Mouse (Mus musculus) brain, embryonic 14.5 days (tissue): ENCODE results near the gene Aldh8a1.

ENCODE experiments used
- CTCF ChIP-seq: fragments of 200-500 bp; IDR thresholded peaks from 2 replicates; pipeline ENCODE4 v1.5.1; 2012; ENCODE audit warnings: inconsistent platforms, mild to moderate bottlenecking, moderate library complexity, borderline replicate concordance; ENCODE audit not compliant: insufficient read depth, insufficient read length; ENCODE audit errors: extremely low read depth
- POLR2A ChIP-seq: fragments of 200-500 bp; IDR thresholded peaks from 2 replicates; pipeline ENCODE4 v1.6.1; 2012; ENCODE audit warnings: mild to moderate bottlenecking, inconsistent platforms, borderline replicate concordance; ENCODE audit not compliant: poor library complexity, insufficient read depth, insufficient read length, severe bottlenecking; ENCODE audit errors: extremely low read depth

DNA sequence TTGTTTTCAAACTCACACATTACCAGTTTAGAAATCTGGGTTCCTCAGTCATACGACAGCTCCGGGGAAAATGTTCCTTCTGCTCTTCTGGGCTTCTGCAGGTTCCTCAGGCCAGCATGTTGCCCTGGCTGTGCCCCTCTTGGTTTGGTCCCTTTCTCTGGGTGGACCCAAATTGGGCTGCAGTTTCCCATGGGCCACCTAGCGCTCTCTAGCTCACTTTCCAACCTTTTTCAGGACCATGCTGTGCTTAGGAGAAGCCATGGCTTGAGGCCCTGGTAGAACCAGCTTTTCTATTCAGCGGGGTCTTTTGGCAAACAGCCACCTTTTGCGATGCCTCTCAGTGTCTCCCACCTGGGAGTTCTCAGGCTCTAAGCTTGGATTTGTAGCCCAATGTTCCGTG lies 4.8 kb upstream of the Aldh8a1 start:
- TF ChIP-seq POLR2A: no peak
- no peak for TF ChIP-seq CTCF
